Mouse (Mus musculus) kidney, adult 2 months (tissue): ENCODE data around the gene B3glct.

Experiments
- CTCF ChIP-seq: fragments of 200-500 bp; conservative IDR thresholded peaks from 2 replicates; pipeline ENCODE4 v1.5.1; 2011; ENCODE audit warnings: low read depth, mild to moderate bottlenecking, control low read depth, low read length, moderate library complexity, mixed read lengths; ENCODE audit not compliant: insufficient read depth, insufficient read length
- POLR2A ChIP-seq: fragments of 200-500 bp; IDR thresholded peaks from one replicate; pipeline ENCODE4 v1.6.1; 2011; ENCODE audit warnings: low read depth, low read length, control low read depth

DNA sequence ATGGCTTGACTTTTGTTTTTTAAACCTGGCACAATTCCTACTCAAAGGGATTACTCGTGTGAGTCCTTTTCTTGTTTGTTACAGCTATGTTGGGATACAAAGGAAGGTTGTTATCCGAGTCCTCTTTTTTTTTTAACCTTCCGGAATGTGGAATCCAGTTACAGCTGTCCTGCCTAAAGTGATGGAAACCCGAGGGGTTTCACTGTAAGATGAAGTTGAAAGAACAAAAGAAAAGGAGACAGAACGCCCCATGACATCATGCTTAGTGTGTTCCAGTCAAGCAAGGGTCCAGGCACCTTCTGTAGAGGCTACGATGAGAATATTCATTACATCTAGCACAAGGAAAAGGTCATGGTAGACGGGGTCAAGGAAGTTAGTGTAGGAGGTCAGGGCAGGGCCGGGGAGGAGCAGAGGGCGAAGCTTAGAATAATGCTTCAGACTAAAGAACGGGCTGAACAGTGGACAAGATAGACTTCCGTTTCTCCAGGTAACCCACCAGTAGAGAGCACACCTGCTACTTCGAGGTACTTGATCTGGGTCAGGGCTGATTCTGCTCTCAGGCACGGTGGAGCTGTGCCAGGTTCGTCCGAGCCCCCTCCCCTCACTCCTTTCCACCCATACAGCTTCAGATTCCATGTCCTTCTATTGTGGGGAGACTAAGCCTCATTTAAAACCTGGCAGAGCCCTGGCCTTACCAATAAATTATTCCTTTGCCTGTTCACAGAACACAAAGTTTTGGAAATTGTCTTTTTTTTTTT, 37.7 kb downstream of the B3glct start:
- TF ChIP-seq CTCF (no peak), POLR2A (no peak)
